Mouse (Mus musculus) urinary bladder, postnatal 25 days (tissue): ENCODE data around the gene Olfr765.
A peak's percentile ranks its signal among the peaks of the same experiment; 100 is the strongest.
"Not testable (repeated sequence)": the region's sequence is repeated elsewhere in the genome, so short reads cannot be mapped to it uniquely, and the experiment has no call there.

Experiments
- DNase-seq: peaks from one replicate; pipeline ENCODE4 v3.0.0; 2022; ENCODE audit warnings: low spot score

Olfr765 gene

GRCm38 (mm10) chr10:129049898-129050297 lies at the start of gene Olfr765:
Gene Olfr765, minus strand, starts transcription at chr10:129049998.
- not testable (repeated sequence) for DNase-seq

GRCm38 (mm10) chr10:129099275-129099674 lies 49.5 kb upstream of the Olfr765 start, which contains the start of gene Olfr768:
Gene Olfr768, minus strand, starts transcription at chr10:129099375.
- no peak for DNase-seq

DNA sequence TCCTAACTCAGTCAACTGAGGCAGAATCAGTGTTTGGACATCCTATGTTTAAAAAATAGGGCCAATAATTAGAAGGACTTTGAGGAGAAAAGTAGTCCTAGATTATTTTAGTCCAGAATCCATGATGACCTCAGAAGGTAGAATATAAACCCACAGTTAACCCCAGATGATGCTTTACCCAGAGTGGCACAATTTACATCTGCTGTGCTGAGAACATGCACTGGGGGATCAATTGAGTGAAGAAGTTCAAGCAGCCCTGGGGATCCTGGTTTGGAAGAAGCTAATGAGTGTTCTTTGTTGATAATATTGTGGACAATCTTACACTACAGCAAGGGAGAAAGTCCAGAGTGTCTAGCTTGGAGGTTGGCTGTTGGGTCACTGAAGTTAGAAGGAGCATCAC lies 33.0 kb upstream of the Olfr765 start, which contains the start of gene Olfr767:
TSS of gene Olfr767 (minus strand) at position 101 of the 400 bp plus-strand sequence.
- not testable (repeated sequence) for DNase-seq

DNA sequence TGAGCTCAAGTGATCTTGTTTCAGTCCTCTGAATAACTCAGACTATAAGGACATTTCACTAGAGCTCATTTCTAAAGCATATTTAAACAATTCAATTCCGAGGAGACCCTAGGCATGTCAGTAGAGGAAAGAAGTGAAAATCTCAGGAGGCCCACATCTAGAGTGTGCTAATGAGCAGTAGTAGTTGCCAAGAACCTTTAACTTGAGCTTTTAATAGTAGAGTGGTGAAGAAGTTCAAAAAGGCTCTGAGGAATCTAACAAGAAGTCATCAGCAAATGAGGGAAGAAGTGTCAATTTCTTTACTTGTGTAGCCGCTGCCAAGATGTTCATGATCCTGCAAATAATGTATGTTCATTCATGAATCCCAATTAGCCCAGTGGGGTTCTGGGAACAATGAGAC lies 19.1 kb upstream of the Olfr765 start, which contains the start of gene Olfr766-ps1:
TSS of gene Olfr766-ps1 (minus strand) at position 101 of the 400 bp plus-strand sequence.
- DNase-seq: no peak

DNA sequence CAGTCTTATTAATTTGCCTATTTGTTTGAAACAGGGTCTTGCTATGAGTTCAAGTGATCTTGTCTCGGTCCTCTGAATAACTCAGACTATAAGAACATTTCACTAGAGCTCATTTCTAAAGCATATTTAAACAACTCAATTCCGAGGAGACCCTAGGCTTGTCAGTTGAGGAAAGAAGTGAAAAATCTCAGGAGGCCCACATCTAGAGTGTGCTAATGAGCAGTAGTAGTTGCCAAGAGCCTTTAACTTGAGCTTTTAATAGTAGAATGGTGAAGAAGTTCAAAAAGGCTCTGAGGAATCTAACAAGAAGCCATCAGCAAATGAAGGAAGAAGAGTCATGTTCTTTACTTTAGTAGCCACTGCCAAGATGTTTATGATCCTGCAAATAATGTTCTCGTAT lies 10.0 kb downstream of the Olfr765 start, which contains the start of gene Olfr764-ps1:
TSS of gene Olfr764-ps1 (minus strand) at position 101 of the 400 bp plus-strand sequence.
- no peak for DNase-seq

GRCm38 (mm10) chr10:129028343-129028742 lies 21.5 kb downstream of the Olfr765 start:
- no peak for DNase-seq

- DNase-seq: peak; percentile 10
Observed at GRCm38 (mm10) chr10:129026018-129026662, 23.7 kb downstream of the Olfr765 start.

DNA sequence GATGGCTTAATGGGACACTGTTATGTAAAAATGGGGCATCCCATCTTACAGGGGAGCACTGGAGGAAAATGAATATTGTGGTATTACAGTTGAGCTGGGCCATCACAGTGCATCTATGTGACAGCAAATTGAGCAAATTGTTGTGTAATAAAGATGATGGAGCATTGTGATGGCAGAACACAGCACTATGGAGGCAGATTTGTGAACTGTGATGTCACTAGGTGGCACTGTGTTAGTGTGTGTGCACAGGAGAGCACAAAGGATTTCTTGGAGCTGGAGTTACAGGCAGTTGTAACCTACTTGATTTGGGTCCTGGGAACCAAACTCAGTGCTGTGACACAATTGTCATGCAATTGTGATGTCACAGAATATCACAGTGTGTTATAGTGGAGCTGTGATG lies 26.5 kb downstream of the Olfr765 start:
- no peak for DNase-seq

DNA sequence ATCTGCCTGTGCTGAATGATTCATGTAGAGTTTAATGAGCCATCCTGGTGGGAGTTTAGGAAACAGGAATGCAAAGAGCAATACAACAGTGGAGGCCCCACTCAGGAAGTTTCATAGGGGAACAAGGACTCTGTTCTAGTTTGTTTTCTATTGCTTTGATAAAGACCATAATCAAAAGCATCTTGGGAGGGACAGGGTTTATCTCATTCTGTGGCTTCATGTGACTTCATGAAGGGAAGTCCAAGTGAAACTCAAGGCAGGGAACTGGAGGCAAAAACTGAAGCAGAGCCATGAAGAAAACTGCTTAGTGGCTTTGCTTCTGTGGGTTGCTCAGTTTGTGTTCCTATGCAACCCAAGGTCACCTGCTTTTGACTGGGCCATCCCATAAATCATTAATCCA lies 35.3 kb downstream of the Olfr765 start:
- DNase-seq: no peak

- not testable (repeated sequence) for DNase-seq
Observed at GRCm38 (mm10) chr10:129011511-129011910, 38.3 kb downstream of the Olfr765 start.

DNA sequence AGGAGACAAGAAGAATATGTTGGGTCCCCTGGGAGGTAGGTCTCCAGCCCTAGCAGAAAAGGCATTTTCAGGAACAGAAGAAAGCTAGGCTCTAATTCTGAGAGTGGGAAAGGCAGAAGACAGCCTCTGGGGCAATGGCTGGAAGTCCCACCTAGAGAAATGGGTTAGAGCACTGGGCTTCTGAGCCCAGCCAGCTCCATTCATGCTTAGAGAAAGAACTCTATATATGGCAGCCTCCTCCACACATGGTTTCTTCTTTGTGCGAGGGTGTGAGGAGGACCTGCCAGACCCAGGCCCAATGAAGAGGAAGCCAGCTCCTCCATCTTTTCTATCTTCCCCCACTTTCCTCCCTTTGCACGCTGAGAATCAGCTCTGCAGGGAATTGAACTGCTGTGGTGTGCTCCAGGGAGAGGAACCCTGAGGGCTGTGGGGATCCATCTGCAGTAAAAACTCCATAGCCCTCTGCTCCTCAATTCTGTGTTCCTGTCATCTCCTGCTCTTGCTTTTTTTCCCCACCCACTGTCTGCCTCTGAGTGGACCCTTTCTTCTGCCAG lies 39.4 kb downstream of the Olfr765 start, which contains the start of gene Olfr763:
TSS of gene Olfr763 (plus strand) at position 504 of the 554 bp plus-strand sequence.
- DNase-seq: no peak

GRCm38 (mm10) chr10:129004032-129004920 lies 45.5 kb downstream of the Olfr765 start:
- no peak for DNase-seq

DNA sequence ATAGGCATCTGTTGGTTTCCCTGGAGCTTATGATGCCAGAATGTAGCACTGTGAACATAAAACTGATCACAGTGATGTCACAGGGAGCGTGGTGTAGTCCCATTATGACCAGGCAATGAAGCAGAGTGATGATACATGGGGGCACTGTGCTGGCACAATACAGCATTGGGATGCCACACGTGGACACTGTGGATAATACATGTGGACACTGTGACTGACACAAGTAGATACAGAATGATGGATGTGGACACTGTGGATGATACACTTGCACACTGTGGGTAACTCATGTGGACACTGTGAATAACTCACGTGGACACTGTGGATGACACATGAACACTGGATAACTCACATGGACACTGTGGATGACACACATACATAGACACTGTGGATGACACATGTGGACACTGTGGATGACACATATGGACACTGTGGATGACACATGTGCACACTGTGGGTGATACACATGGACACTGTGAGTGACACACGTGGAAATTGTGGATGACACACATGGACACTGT lies 53.2 kb downstream of the Olfr765 start:
- DNase-seq: no peak

- no peak for DNase-seq
Observed at GRCm38 (mm10) chr10:128995796-128996195, 54.0 kb downstream of the Olfr765 start.
